Mouse (Mus musculus): ENCODE measurements around the gene Cotl1. TPM values are rescaled to one million over a fixed set of nuclear protein-coding genes. Genes with fewer than 3 reads are reported as not detected.

Cotl1 gene
- 100 to 1,000 TPM; 902 to 904 TPM for total RNA-seq (2023)

GRCm38 (mm10) chr8:119840275-119840808 lies at the start of gene Cotl1:
Cotl1 (minus strand) TSS chr8:119840544.

GRCm38 (mm10) chr8:119861706-119862389 lies 21.5 kb upstream of the Cotl1 start, which contains the start of gene Klhl36:
Klhl36 (plus strand) TSS chr8:119862266.

GRCm38 (mm10) chr8:119778263-119778662 lies 62.1 kb downstream of the Cotl1 start, which contains the start of gene Tldc1:
Tldc1 (minus strand) TSS chr8:119778416.

Other genes with a start within 250 kb of the Cotl1 start
- gene Taf1c, start 235.3 kb downstream of the Cotl1 start, total RNA-seq (2023): 1 to 10 TPM; 9.0 TPM
- not detected for gene Adad2, start 227.8 kb downstream of the Cotl1 start, total RNA-seq (2023)
- gene Kcng4, start 204.9 kb downstream of the Cotl1 start, total RNA-seq (2023): not detected
- not detected for gene Wfdc1, start 174.2 kb downstream of the Cotl1 start, total RNA-seq (2023)
- under 1 TPM; 0.11 to 0.44 TPM for gene Atp2c2, start 140.5 kb downstream of the Cotl1 start, total RNA-seq (2023)
- gene Tldc1, start 62.1 kb downstream of the Cotl1 start, total RNA-seq (2023): 1 to 10 TPM; 3.5 to 3.9 TPM
- gene Klhl36, start 21.7 kb upstream of the Cotl1 start, total RNA-seq (2023): 10 to 100 TPM; 16.3 to 16.5 TPM
- gene Usp10, start 69.8 kb upstream of the Cotl1 start, total RNA-seq (2023): 10 to 100 TPM; 34.3 to 35.2 TPM
- gene Gm20388, start 70.3 kb upstream of the Cotl1 start, total RNA-seq (2023): 10 to 100 TPM; 14.5 to 15.2 TPM
- 10 to 100 TPM; 82.9 to 96.4 TPM for gene Crispld2, start 151.9 kb upstream of the Cotl1 start, total RNA-seq (2023)